Mouse (Mus musculus) cerebellum, adult 2 months (tissue): ENCODE measurements at regions not wholly inside any gene's neighbourhood (a gene's known extent, or its start where the extent isn't known, plus 50 kb on each side); places are given as distances from the start of the nearest gene placed in this dataset.

Experiments
- CTCF ChIP-seq: fragments of 200-500 bp; IDR thresholded peaks from 2 replicates; pipeline ENCODE4 v1.5.1; 2011; ENCODE audit warnings: low read depth, mild to moderate bottlenecking, control low read depth, low read length, moderate library complexity, borderline replicate concordance; ENCODE audit not compliant: insufficient read depth
- POLR2A ChIP-seq: fragments of 200-500 bp; IDR thresholded peaks from 2 replicates; pipeline ENCODE4 v1.6.1; 2011; ENCODE audit warnings: low read length, control low read depth, borderline replicate concordance; ENCODE audit not compliant: insufficient read depth

GRCm38 (mm10) chr5:39040467-39040866 lies 163.9 kb upstream of the Clnk start:
- TF ChIP-seq CTCF: no peak
- no peak for TF ChIP-seq POLR2A
